Mouse (Mus musculus): Measurements from ENCODE around the gene Serac1. TPM values are rescaled to one million over a fixed set of nuclear protein-coding genes. Genes with fewer than 3 reads are reported as not detected.
A peak's percentile ranks its signal among the peaks of the same experiment; 100 is the strongest.

Gene Serac1
- polyA plus RNA-seq (2014; fragmentation: Nextera tagmentation; extraction: Ambion mirVana), result 10.7 and 13.6 TPM in 2 replicates

GRCm38 (mm10) chr17:6079287-6080122, at the start of gene Serac1, which contains the start of gene Gtf2h5:
Gene Serac1 (minus strand): TSS chr17:6079741.
Gene Gtf2h5 (plus strand): TSS chr17:6079786.
- peaks cover 15% of the 10 kb centered on the region; the same call in 1 of the 2 replicates for H3K36me3 ChIP-seq (replicated peaks; ENCODE audit: control insufficient read depth, insufficient read depth)
- peak within 1 kb of the TSS; percentile 76 for H3K4me2 ChIP-seq (replicated peaks)
- DNase-seq (ENCODE audit: low spot score) (peak; percentile 99), ATAC-seq (ENCODE audit: low FRiP score) (peak; percentile 95)
- H3K27ac ChIP-seq, result peak within 1 kb of the TSS; percentile 89
- no peaks in the 10 kb centered on the region for H3K27me3 ChIP-seq (ENCODE audit: control insufficient read depth, insufficient read depth, low read length)
- under 1% methylated on average over 69 of the region's 70 CpGs for WGBS
- H3K4me3 ChIP-seq (replicated peaks; ENCODE audit: low read length), result peak within 1 kb of the TSS; percentile 88
- no peaks in the 10 kb centered on the region for H3K9me3 ChIP-seq (ENCODE audit: control insufficient read depth, low read length)
- peaks cover 28% of the 10 kb centered on the region for H3K4me1 ChIP-seq (replicated peaks; ENCODE audit: control insufficient read depth, insufficient read depth, low read length)
- peak within 1 kb of the TSS; percentile 89 for H3K9ac ChIP-seq

- DNase-seq (ENCODE audit: low spot score) (no peak), ATAC-seq (ENCODE audit: low FRiP score) (no peak)
- Histone ChIP-seq H3K36me3 (replicated peaks; ENCODE audit: control insufficient read depth, insufficient read depth) (peaks cover 26% of the 10 kb centered on the region), H3K9ac (no peak overlapping the region), H3K4me2 (replicated peaks) (no peak overlapping the region), H3K4me3 (replicated peaks; ENCODE audit: low read length) (no peak overlapping the region), H3K27ac (no peak overlapping the region), H3K27me3 (ENCODE audit: control insufficient read depth, insufficient read depth, low read length) (no peaks in the 10 kb centered on the region), H3K4me1 (replicated peaks; ENCODE audit: control insufficient read depth, insufficient read depth, low read length) (no peaks in the 10 kb centered on the region), H3K9me3 (ENCODE audit: control insufficient read depth, low read length) (no peaks in the 10 kb centered on the region)
- WGBS, result 70% methylated on average over 3 of the region's 3 CpGs
Measured at GRCm38 (mm10) chr17:6128039-6128438, 48.5 kb upstream of the Serac1 start.

- ATAC-seq (ENCODE audit: low FRiP score) (no peak), DNase-seq (ENCODE audit: low spot score) (no peak)
- H3K27me3 ChIP-seq (ENCODE audit: control insufficient read depth, insufficient read depth, low read length), result no peaks in the 10 kb centered on the region
- H3K4me2 ChIP-seq (replicated peaks), result no peak overlapping the region
- H3K36me3 ChIP-seq (replicated peaks; ENCODE audit: control insufficient read depth, insufficient read depth), result peaks cover 38% of the 10 kb centered on the region
- H3K9me3 ChIP-seq (ENCODE audit: control insufficient read depth, low read length), result no peaks in the 10 kb centered on the region
- WGBS, result 97% methylated on average over 3 of the region's 3 CpGs
- H3K4me1 ChIP-seq (replicated peaks; ENCODE audit: control insufficient read depth, insufficient read depth, low read length), result no peaks in the 10 kb centered on the region
- no peak overlapping the region for H3K4me3 ChIP-seq (replicated peaks; ENCODE audit: low read length)
- H3K27ac ChIP-seq, result no peak overlapping the region
- H3K9ac ChIP-seq, result no peak overlapping the region
Measured at GRCm38 (mm10) chr17:6125441-6125840, 45.9 kb upstream of the Serac1 start.

GRCm38 (mm10) chr17:6123776-6124175, 44.2 kb upstream of the Serac1 start:
- Histone ChIP-seq H3K27me3 (ENCODE audit: control insufficient read depth, insufficient read depth, low read length) (no peaks in the 10 kb centered on the region), H3K9ac (no peak overlapping the region), H3K9me3 (ENCODE audit: control insufficient read depth, low read length) (no peaks in the 10 kb centered on the region), H3K4me2 (replicated peaks) (no peak overlapping the region), H3K36me3 (replicated peaks; ENCODE audit: control insufficient read depth, insufficient read depth) (peaks cover 38% of the 10 kb centered on the region), H3K4me3 (replicated peaks; ENCODE audit: low read length) (no peak overlapping the region), H3K4me1 (replicated peaks; ENCODE audit: control insufficient read depth, insufficient read depth, low read length) (peaks cover 3% of the 10 kb centered on the region; the same call in 1 of the 2 replicates), H3K27ac (no peak overlapping the region)
- ATAC-seq (ENCODE audit: low FRiP score) (no peak), DNase-seq (ENCODE audit: low spot score) (no peak)
- WGBS, result 87% methylated on average over 4 of the region's 4 CpGs

GRCm38 (mm10) chr17:6118861-6119260, 39.3 kb upstream of the Serac1 start:
- WGBS, result 89% methylated on average over 4 of the region's 4 CpGs
- no peaks in the 10 kb centered on the region for H3K27me3 ChIP-seq (ENCODE audit: control insufficient read depth, insufficient read depth, low read length)
- ATAC-seq (ENCODE audit: low FRiP score) (no peak), DNase-seq (ENCODE audit: low spot score) (no peak)
- no peak overlapping the region for H3K27ac ChIP-seq
- no peaks in the 10 kb centered on the region for H3K9me3 ChIP-seq (ENCODE audit: control insufficient read depth, low read length)
- H3K9ac ChIP-seq, result no peak overlapping the region
- peaks cover 40% of the 10 kb centered on the region for H3K36me3 ChIP-seq (replicated peaks; ENCODE audit: control insufficient read depth, insufficient read depth)
- no peak overlapping the region for H3K4me2 ChIP-seq (replicated peaks)
- no peak overlapping the region for H3K4me3 ChIP-seq (replicated peaks; ENCODE audit: low read length)
- H3K4me1 ChIP-seq (replicated peaks; ENCODE audit: control insufficient read depth, insufficient read depth, low read length), result peaks cover 12% of the 10 kb centered on the region; the same call in 1 of the 2 replicates

GRCm38 (mm10) chr17:6117917-6118316, 38.4 kb upstream of the Serac1 start:
- Histone ChIP-seq H3K36me3 (replicated peaks; ENCODE audit: control insufficient read depth, insufficient read depth) (peaks cover 30% of the 10 kb centered on the region), H3K4me3 (replicated peaks; ENCODE audit: low read length) (no peak overlapping the region), H3K9ac (no peak overlapping the region), H3K4me2 (replicated peaks) (no peak overlapping the region), H3K27me3 (ENCODE audit: control insufficient read depth, insufficient read depth, low read length) (no peaks in the 10 kb centered on the region), H3K27ac (no peak overlapping the region), H3K9me3 (ENCODE audit: control insufficient read depth, low read length) (no peaks in the 10 kb centered on the region), H3K4me1 (replicated peaks; ENCODE audit: control insufficient read depth, insufficient read depth, low read length) (peaks cover 12% of the 10 kb centered on the region; the same call in 1 of the 2 replicates)
- DNase-seq (ENCODE audit: low spot score) (no peak), ATAC-seq (ENCODE audit: low FRiP score) (no peak)
- WGBS, result 82% methylated on average over 3 of the region's 3 CpGs

GRCm38 (mm10) chr17:6117148-6117725, 37.7 kb upstream of the Serac1 start:
- Histone ChIP-seq H3K9me3 (ENCODE audit: control insufficient read depth, low read length) (no peaks in the 10 kb centered on the region), H3K27me3 (ENCODE audit: control insufficient read depth, insufficient read depth, low read length) (no peaks in the 10 kb centered on the region), H3K9ac (no peak overlapping the region), H3K4me2 (replicated peaks) (no peak overlapping the region), H3K4me1 (replicated peaks; ENCODE audit: control insufficient read depth, insufficient read depth, low read length) (peaks cover 12% of the 10 kb centered on the region; the same call in 1 of the 2 replicates), H3K36me3 (replicated peaks; ENCODE audit: control insufficient read depth, insufficient read depth) (peaks cover 23% of the 10 kb centered on the region), H3K4me3 (replicated peaks; ENCODE audit: low read length) (no peak overlapping the region), H3K27ac (no peak overlapping the region)
- WGBS, result 66% methylated on average over 4 of the region's 4 CpGs
- ATAC-seq (ENCODE audit: low FRiP score), result no peak
- DNase-seq (ENCODE audit: low spot score), result no peak

- H3K9ac ChIP-seq, result no peak overlapping the region
- no peak overlapping the region for H3K27ac ChIP-seq
- DNase-seq (ENCODE audit: low spot score) (no peak), ATAC-seq (ENCODE audit: low FRiP score) (no peak)
- no peak overlapping the region for H3K4me2 ChIP-seq (replicated peaks)
- H3K36me3 ChIP-seq (replicated peaks; ENCODE audit: control insufficient read depth, insufficient read depth), result peaks cover 19% of the 10 kb centered on the region; the same call in 1 of the 2 replicates
- H3K9me3 ChIP-seq (ENCODE audit: control insufficient read depth, low read length), result no peaks in the 10 kb centered on the region
- WGBS, result 97% methylated on average over 9 of the region's 9 CpGs
- H3K4me3 ChIP-seq (replicated peaks; ENCODE audit: low read length), result no peak overlapping the region
- no peaks in the 10 kb centered on the region for H3K27me3 ChIP-seq (ENCODE audit: control insufficient read depth, insufficient read depth, low read length)
- peaks cover 16% of the 10 kb centered on the region; the same call in 1 of the 2 replicates for H3K4me1 ChIP-seq (replicated peaks; ENCODE audit: control insufficient read depth, insufficient read depth, low read length)
Measured at GRCm38 (mm10) chr17:6115085-6115484, 35.5 kb upstream of the Serac1 start.

- no peak overlapping the region for H3K9ac ChIP-seq
- H3K4me1 ChIP-seq (replicated peaks; ENCODE audit: control insufficient read depth, insufficient read depth, low read length), result peaks cover 22% of the 10 kb centered on the region
- H3K4me2 ChIP-seq (replicated peaks), result no peak overlapping the region
- DNase-seq (ENCODE audit: low spot score) (no peak), ATAC-seq (ENCODE audit: low FRiP score) (no peak)
- no peak overlapping the region for H3K4me3 ChIP-seq (replicated peaks; ENCODE audit: low read length)
- H3K36me3 ChIP-seq (replicated peaks; ENCODE audit: control insufficient read depth, insufficient read depth), result peaks cover 19% of the 10 kb centered on the region; the same call in 1 of the 2 replicates
- no peak overlapping the region for H3K27ac ChIP-seq
- H3K27me3 ChIP-seq (ENCODE audit: control insufficient read depth, insufficient read depth, low read length), result no peaks in the 10 kb centered on the region
- 91% methylated on average over 6 of the region's 6 CpGs for WGBS
- no peaks in the 10 kb centered on the region for H3K9me3 ChIP-seq (ENCODE audit: control insufficient read depth, low read length)
Measured at GRCm38 (mm10) chr17:6113653-6114052, 34.1 kb upstream of the Serac1 start.

Measured in hindbrain, embryonic 14.5 days (tissue).